Mouse (Mus musculus) cerebellum, adult 8-10 months (tissue): ENCODE measurements around the gene Cipc.

Experiments used
- DNase-seq: peaks from one replicate; pipeline ENCODE4 v3.0.0; 2022

Gene Cipc

DNA sequence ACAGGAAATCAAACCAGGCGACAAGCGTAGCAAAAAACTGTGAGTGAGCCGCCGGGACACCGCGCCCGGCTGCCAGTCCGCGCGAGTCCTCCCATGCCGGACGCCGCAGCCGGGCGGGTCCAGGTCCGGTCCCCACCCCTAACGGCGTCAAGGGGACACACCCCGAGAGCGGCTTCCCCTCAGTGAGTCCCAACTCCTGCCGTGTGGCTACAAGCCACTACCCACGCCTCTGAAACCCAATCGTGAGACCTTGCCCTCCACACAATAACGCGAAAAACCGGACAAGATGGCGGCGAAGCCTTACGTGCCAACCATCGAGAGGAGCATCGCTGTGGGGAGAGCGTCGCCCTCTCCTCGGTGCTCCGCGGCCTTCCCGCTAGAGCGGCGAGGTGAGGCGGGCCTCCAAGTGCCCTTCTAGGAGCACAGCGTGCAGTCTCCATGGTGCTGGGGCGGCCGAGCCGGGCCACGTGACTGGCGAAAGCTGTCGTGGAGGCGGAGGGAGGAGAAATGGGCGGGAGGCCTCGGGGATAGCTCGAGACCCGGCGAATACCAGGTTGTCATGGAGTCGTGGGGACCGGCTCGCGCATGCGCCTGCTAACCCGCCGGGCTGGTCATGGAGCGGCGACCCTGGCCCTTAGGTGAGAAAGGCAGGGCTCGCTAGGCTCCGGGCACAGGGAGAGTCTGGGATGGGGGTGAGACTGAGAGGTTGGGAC, at the start of gene Cipc:
Gene Cipc (plus strand): TSS at position 182 of the 713 bp plus-strand sequence.
- DNase-seq: peak; percentile 97

DNA sequence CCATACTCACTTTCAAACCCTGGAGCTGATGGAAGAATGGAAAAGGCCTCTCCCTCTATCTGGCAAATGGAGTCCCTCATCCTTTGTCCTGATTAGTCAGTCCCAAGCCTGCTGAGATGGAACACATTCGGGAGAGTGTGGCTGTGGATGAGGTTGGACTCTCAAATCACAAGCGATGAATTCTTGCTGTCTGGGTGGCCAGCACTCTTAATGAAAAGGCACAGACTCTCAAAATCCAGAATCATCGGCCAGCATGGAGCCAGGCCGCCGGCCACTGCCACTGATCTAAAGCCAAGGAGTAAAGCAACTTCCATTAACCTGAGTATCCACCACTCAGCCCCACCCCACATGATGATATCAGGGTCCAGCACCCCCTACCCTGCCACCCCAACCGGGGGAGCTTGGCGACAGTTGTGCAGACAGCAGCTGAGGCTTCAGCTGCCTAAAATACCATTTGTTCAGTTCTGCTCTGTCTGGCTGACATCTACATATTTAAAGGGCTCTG, 49.0 kb upstream of the Cipc start:
- no peak for DNase-seq

DNA sequence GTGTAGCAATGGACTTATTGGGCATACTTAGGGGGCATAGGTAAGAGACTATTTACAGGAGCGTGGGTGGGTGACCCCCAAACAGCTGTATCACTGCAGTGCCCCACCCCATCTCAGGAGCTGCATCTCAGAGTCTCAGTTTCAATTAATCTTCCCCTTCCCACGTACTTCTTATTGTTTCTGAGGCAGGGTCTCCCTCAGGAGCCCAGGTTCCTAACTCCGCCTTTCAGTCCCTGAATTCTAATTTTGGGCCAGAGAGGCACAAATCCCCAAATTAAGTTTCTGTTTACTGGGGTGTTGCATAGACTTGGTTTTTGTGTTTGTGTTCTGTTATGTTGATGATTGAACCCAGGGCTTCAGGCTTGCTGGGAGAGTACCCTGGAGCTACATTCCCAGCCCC, 48.4 kb upstream of the Cipc start:
- DNase-seq: no peak

- DNase-seq: no peak
Observed at GRCm38 (mm10) chr12:86899461-86900179, 47.2 kb upstream of the Cipc start.

GRCm38 (mm10) chr12:86903828-86904806, 42.7 kb upstream of the Cipc start:
- DNase-seq: no peak

DNA sequence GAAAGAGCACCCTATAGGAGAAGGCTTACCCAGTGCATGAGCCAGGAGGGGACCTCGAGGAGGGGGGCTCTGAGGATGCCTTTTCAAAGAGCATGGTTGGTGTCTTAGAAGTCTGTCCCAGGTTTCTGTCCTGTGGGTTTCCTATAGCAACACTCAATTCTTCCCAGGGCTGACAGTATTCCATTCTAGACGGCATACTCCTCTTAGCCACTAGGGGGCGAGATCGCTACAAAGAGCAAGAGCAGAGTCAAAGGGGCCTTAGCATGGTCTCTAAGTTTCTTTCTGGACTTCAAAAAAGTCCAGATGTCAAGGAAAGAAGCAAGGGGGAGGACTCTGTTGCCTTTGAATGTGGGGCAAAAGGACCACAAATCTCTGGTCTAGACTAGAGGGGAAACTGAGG, 41.6 kb upstream of the Cipc start:
- peak; percentile 59 for DNase-seq

GRCm38 (mm10) chr12:86905876-86906275, 41.0 kb upstream of the Cipc start:
- DNase-seq: no peak

DNA sequence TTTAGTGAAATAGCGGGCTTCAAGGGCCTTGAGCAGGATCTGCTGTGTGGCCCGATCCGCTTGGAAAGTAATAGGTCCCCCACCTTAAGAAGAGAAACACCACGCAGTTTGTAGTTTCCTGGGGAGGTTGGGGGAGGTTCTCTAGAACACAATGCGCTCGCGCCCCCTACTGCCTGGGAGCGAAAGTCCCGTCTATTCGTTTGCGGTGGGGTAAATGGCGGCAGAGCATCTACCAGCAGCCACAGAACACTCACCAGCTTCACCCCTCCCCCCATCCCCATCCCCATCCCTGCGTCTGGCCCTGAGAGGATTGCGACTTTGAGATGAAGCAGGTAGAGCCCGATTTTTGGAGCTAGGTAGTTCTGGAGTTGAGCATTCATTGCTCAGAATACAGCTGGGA, 40.4 kb upstream of the Cipc start:
- DNase-seq: peak; percentile 84

DNA sequence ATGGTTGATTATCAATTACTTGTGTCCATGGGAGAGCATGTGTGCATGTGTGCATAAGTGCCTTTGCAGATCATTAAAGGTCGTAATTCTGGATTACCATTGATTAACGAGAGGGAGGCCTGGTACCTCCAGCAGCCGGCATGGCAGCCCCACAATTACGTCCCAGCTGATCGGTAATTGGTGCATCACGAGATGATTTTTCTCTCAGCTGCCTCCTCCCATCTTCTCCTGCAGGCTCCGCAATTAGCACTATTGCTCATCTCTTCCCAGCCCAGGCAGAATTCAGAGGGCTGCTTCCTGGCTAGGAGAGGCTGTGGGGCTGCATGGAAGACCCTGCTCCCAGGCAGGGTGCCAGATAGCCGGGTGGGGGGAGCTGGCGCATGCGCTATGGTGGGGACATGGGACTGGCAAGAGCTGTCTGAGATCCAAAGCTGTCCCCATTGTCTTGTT, 35.3 kb upstream of the Cipc start:
- DNase-seq: no peak

DNA sequence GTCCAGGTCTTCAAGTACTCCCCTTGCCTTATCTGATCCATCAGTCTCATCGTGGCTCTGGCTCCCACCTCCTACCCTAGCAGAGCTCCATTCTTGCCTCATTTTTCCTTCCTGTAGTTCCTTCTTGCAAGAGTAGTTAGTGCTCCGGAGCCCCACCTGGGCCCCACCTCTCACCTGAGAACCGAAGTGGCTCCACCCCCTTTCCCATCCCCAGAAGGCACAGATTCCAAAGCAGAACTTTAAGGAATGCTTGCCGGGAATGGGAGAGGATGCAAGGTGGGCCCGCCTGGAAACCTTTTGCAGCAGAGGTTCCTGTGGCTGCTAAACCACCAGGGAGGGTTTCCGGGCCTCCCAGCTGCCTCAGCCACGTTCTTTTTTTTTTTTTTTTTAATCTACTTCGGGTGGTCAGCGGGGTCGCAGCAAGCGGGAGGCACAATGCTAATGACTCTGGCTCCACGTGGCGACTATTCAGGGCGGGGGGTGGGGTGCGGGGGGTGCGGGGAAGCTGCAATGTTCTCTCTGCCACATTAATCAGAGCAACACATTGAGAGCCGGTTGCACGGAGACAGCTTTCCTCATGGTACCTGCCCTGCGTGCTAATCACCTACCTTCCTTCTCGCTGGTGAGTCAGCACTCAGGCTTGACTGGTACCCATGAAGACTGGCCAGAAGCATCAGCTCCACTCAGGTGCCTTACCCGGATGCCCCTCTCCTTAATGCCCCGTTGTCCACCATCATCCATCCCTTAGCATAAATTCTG, 34.3 kb upstream of the Cipc start:
- DNase-seq: no peak

- no peak for DNase-seq
Observed at GRCm38 (mm10) chr12:86914351-86914750, 32.5 kb upstream of the Cipc start.

DNA sequence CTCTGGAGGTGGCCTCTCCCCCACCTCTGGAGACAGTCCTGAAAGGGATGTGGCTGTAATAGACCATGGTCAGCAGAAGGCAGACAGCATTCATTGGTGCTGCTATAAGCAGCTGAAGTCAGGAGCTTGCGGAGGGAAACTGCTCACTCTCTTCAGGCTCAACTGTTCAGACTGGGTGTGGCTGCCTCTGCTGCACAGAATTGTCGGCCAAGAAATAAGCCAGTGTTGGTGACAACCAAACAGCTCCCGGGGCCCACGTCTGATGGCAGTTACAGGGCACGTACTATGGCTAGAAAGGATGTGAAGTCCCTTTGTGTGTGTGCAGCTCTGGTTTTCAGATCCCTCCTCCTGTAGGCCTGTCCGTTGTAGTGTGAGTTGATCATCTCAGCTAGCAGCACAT, 32.1 kb upstream of the Cipc start:
- no peak for DNase-seq

DNA sequence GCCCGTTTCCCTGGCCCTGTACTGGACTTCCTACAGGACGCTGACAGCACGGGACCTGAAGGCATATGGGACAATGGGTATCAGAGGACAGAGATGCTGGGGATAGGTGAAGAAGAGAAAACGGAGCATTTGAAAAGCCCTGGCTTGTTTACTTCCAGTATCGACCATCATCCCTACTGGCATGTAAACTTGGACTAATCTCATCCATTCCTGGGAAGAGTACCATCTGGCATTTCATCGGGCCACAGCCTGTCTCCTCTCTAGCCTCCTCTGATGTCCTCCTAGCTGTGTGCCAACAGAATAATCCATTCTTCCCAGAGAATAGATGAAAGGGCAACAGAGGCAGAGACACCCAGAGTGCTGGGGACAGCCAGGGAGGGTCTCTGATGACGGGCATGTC, 31.2 kb upstream of the Cipc start:
- peak; percentile 72 for DNase-seq

- DNase-seq: no peak
Observed at GRCm38 (mm10) chr12:86916796-86917573, 29.9 kb upstream of the Cipc start.

DNA sequence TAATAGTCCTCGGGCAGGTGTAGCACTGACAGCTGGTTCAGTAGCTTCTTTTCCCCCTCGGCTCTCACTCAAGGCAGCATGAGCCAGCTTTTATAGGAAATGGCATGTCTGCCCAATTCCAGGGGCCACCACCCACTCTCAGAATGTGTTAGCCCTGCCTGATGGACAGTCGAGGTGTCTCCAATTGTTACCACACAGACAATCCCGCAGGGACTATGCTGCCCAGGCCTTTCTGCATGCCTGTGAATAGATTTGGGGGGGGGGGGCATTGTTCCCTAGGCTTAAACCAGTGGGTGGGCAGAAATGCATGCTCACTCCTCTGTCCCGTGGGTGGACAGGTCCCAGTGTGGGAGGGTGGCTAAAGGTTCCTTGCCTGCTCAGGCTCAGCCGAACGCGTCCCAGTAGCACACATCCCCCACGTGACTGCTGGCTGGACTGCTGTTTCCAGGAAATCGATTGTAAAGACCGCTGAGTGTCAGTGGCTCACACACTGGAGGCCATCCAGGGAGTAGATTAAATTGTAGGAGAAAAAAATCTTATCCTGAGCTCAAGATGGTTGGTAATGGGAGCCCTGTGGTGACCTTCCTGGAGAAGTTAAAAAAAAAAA, 28.4 kb upstream of the Cipc start:
- DNase-seq: no peak

DNA sequence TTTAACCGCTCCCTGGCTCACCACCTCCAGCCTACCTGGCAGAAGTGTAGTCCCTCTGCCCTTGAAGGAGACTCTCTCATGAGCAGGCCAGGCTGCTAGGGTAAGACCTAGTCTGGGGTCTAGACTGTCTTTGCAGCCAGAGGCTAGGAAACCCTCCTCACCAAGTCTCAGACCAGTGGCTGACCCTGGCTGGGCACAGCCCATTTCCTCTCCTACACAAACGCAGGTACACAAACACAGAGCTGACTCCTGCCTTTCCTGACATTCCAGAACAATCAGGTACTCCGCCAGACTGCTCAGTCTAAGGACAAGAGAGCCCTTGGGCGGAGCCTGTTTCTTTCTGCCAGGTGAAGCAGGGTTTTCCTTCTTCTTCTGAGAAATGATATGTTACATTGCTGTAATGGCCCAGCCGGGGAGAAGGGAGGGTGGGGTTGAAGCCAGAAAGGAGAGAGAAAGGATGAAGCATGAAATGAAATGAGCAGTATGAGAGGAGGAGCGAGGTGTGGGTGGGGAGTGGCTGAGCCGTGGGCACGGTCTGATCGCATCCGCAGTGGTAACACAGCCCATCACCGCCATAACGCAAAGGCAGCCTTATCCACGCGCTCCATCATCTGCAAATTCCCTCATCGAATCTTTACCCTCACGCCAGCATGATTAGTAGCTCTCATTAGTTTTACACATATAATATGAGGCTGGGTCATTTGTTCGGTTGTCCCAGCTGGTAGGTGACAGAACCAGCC, 27.7 kb upstream of the Cipc start:
- no peak for DNase-seq

GRCm38 (mm10) chr12:86923837-86924236, 23.0 kb upstream of the Cipc start:
- DNase-seq: peak; percentile 86

DNA sequence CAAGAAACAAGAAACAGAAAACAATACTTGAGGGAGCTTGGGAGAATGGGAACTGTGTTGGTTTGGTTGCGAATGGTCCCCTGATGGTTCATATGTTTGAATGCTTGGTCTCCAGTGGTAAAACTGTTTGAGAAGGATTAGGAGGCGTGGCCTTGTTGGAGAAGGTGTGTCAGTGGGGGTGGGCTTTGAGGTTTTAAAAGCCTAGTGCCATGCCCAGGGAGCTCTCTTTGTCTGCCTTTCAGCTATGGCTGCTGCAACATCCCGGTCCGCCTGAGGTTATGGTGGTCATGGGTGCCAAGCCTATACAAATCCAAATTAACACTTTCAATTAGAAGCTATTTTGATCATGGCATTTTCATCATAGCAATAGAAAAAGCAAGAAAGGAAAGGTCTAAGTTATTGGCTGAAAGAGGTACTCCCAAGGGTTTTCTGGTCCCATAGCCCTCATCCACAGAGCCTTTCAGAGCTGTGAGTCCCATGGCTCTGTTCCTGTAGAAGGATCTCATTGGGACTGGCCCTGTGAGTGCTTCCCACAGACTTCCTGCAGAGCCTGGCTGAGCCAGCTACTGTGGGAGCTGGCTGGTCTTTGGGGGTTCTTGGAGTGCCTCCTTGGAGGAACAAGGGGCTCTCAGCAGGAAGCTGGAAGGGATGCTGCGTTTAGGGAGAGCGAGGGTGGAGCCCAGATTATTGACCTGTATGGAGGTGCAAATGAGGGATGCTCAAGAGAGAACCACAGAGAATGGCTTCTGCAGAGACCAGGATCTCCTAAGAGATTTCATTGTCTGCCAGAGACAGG, 15.7 kb upstream of the Cipc start:
- no peak for DNase-seq

DNA sequence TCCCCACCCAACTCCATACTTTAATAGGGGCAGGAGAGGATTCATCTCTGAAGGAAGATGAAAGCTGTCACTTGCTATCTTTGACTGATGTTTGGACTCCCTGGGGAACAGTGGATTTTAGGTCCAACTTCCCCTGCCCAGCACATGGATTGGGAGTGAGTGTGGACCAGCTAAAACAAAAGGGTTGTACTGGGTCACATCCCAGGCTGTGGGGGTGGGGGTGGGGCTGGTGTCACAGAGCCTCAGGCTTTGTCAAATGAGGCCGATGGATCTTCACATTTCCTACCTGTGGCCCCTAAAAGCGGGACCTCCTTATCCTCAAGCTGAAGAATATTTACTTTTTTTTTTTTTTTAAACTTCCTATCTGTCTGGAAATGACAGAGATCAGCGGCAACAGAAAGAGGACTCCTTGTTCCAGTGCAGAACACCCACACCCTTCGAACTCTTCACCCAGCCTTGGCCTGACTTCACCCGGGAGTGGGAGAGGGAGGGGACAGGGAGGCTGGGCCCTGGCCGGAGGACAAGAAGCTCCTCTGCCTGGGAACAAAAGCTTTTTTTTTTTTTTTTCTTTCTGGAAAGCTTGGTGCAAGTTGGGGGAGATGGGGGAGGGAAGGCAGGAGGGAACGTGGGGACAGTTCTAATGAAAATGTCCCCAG, 14.8 kb upstream of the Cipc start:
- DNase-seq: no peak
